Mouse (Mus musculus) thymus, adult 2 months (tissue): Measurements from ENCODE around the gene Sp1. TPM values are rescaled to one million over a fixed set of nuclear protein-coding genes. Genes with fewer than 3 reads are reported as not detected.

Experiments
- DNase-seq: peaks from one replicate; pipeline ENCODE4 v3.0.0; 2021
- H3K27ac ChIP-seq: fragments of 200-500 bp; 2 replicates; pipeline ENCODE4 v1.5.1; 2012; ENCODE audit warnings: low read length, control low read depth; ENCODE audit not compliant: control insufficient read depth, insufficient read depth
- H3K27me3 ChIP-seq: fragments of 200-500 bp; 2 replicates; pipeline ENCODE4 v1.6.1; 2012; ENCODE audit warnings: mild to moderate bottlenecking, low read length, moderate library complexity, mixed read lengths; ENCODE audit not compliant: control insufficient read depth, insufficient read depth
- H3K36me3 ChIP-seq: fragments of 200-500 bp; 2 replicates; pipeline ENCODE4 v1.6.1; 2012; ENCODE audit warnings: mild to moderate bottlenecking, low read length, moderate library complexity; ENCODE audit not compliant: control insufficient read depth, insufficient read depth
- H3K4me1 ChIP-seq: fragments of 200-500 bp; replicated peaks from 2 replicates; pipeline ENCODE4 v1.6.1; 2012; ENCODE audit warnings: low read length; ENCODE audit not compliant: control insufficient read depth, insufficient read depth
- H3K4me3 ChIP-seq: fragments of 200-500 bp; 2 replicates; pipeline ENCODE4 v1.5.1; 2012; ENCODE audit warnings: mild to moderate bottlenecking, low read length, control low read depth, moderate library complexity; ENCODE audit not compliant: control insufficient read depth, insufficient read depth
- CTCF ChIP-seq: fragments of 200-500 bp; IDR thresholded peaks from 2 replicates; pipeline ENCODE4 v1.5.1; 2012; ENCODE audit warnings: mild to moderate bottlenecking, control low read depth, low read length, moderate library complexity, borderline replicate concordance; ENCODE audit not compliant: control insufficient read depth, poor library complexity, insufficient read depth; ENCODE audit errors: extremely low read depth
- POLR2A ChIP-seq: fragments of 200-500 bp; IDR thresholded peaks from 2 replicates; pipeline ENCODE4 v1.6.1; 2012; ENCODE audit warnings: mild to moderate bottlenecking, low read length, control low read depth, moderate library complexity; ENCODE audit not compliant: control insufficient read depth, poor library complexity, insufficient read depth; ENCODE audit errors: extremely low read depth
- WGBS: fragments of 180-500 bp; shearing (Covaris S2); methylation state at CpG from one replicate; pipeline ENCODE4 v1.1.7; 2018; 5-methylcytosine and 5-hydroxymethylcytosine counted together
- polyA plus RNA-seq: library from polyadenylated mRNA; depleted of rRNA; stranded (reverse); fragments of >200 nt; gene quantifications from 2 replicates; pipeline ENCODE4 v1.2.3, GENCODE M21; 2012; rRNA removed

The Sp1 gene
- polyA plus RNA-seq: 45.0 and 52.1 TPM in 2 replicates

DNA sequence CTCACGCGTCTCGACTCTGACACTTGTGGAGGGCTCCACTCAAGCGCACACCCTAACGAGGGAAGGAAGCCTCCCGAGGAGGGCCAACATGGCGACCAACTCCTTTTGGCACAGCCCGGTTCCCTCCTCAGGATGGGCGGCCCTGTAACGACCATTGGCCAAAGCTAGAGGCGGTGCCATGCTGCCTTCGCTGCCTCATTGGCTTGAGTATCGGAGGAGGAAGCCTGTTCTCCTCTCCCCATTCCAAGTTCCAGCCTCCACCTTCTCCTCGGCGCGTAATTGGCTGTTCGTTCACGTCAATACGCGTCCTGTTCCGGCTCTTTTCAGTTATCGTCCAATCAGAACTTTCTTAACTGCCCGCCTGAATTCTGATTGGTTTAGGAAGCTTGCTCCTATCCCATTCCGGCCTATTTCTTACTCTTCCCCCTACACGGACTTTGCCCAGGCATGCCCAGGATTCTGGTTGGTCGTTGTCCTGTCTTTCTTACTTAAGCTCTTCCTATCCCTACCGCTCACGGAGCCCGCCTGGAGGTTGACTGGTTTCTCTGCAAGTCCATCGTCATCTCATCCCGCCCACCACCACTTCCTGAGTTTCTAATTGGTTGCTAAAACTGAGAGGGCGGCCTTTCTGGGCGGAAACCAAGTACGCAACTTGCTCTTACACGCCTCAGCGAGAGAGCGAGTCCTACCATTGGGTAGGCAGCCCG, at the start of gene Sp1:
TSS of gene Sp1 (plus strand) at position 655 of the 707 bp plus-strand sequence.
- TF ChIP-seq POLR2A (peak; percentile 99), CTCF (0 out of 2 replicates have a peak, but pooled peaks have one; percentile 38)
- Histone ChIP-seq H3K36me3 (peaks cover 31% of the 10 kb centered on the region), H3K27me3 (no peaks in the 10 kb centered on the region), H3K4me3 (peak within 1 kb of the TSS; percentile 65), H3K27ac (peak within 1 kb of the TSS; percentile 91), H3K4me1 (peaks cover 16% of the 10 kb centered on the region)
- WGBS: under 1% methylated on average over 38 of the region's 38 CpGs
- peak; percentile 98 for DNase-seq

GRCm38 (mm10) chr15:102356501-102357325, 49.2 kb upstream of the Sp1 start:
- peaks cover 20% of the 10 kb centered on the region for H3K27me3 ChIP-seq
- TF ChIP-seq POLR2A (no peak), CTCF (no peak)
- no peak for DNase-seq
- no peak overlapping the region for H3K4me3 ChIP-seq
- WGBS: 66% methylated on average over 16 of the region's 16 CpGs
- H3K27ac ChIP-seq: no peak overlapping the region
- peaks cover 21% of the 10 kb centered on the region for H3K4me1 ChIP-seq
- no peaks in the 10 kb centered on the region for H3K36me3 ChIP-seq

- H3K27me3 ChIP-seq: peaks cover 20% of the 10 kb centered on the region
- no peak overlapping the region for H3K27ac ChIP-seq
- H3K4me1 ChIP-seq: peaks cover 21% of the 10 kb centered on the region
- TF ChIP-seq CTCF (no peak), POLR2A (no peak)
- WGBS: 3% methylated on average over 25 of the region's 25 CpGs
- H3K36me3 ChIP-seq: no peaks in the 10 kb centered on the region
- no peak overlapping the region for H3K4me3 ChIP-seq
- peak; percentile 11 for DNase-seq
Observed at GRCm38 (mm10) chr15:102358126-102358525, 47.8 kb upstream of the Sp1 start.

DNA sequence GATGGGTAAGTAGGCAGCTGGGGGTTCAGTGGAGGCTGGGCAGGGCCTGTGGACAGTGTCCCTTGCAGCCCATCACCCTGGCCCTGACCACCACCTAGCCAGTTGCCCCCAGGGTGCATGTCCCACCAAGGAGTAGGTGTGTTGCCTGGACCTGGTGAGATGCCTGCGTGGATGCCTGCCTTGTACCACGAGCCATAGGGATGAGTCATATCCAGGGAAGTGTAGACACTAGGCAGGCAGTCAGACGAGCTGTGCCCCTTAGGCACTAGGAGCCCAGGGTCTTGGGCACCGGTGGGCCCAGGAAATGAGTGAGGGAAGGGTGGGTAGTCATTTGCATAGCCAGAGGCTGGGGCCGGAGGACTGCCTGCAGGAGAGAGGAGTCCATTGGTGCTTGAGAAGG, 47.1 kb upstream of the Sp1 start:
- no peaks in the 10 kb centered on the region for H3K36me3 ChIP-seq
- TF ChIP-seq CTCF (no peak), POLR2A (no peak)
- DNase-seq: no peak
- peaks cover 20% of the 10 kb centered on the region for H3K27me3 ChIP-seq
- peaks cover 21% of the 10 kb centered on the region for H3K4me1 ChIP-seq
- WGBS: 56% methylated on average over 5 of the region's 5 CpGs
- H3K4me3 ChIP-seq: no peak overlapping the region
- no peak overlapping the region for H3K27ac ChIP-seq

DNA sequence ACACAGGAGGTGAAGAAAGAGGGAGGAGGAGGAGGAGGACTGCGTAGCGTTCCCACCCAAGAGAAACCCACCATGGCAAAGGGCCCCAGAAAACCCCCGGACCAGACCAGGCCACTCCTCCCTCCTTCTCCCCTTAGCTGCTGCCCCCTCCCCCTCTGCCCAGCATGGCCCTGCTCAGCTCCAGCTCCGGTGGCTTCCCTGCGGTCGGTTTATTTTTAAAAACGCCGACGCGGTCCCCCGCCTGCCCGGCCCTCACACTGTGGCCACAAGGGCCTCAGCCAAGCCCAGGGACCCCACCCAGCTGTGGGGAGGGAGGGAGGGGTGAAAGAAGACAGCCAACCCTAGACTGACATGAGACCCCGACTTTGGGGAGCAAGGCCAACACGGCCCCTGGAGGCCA, 43.3 kb upstream of the Sp1 start:
- H3K27me3 ChIP-seq: peaks cover 8% of the 10 kb centered on the region
- TF ChIP-seq POLR2A (no peak), CTCF (no peak)
- no peaks in the 10 kb centered on the region for H3K36me3 ChIP-seq
- WGBS: 13% methylated on average over 14 of the region's 14 CpGs
- H3K4me1 ChIP-seq: peaks cover 8% of the 10 kb centered on the region; the same call in 1 of the 2 replicates
- no peak overlapping the region for H3K4me3 ChIP-seq
- no peak overlapping the region for H3K27ac ChIP-seq
- DNase-seq: no peak

GRCm38 (mm10) chr15:102364678-102365077, 41.3 kb upstream of the Sp1 start:
- no peak for TF ChIP-seq CTCF
- TF ChIP-seq POLR2A: no peak
- no peak overlapping the region for H3K27ac ChIP-seq
- WGBS: 97% methylated on average over 1 of the region's 1 CpGs
- no peaks in the 10 kb centered on the region for H3K4me1 ChIP-seq
- H3K27me3 ChIP-seq: peaks cover 2% of the 10 kb centered on the region
- DNase-seq: no peak
- H3K4me3 ChIP-seq: no peak overlapping the region
- no peaks in the 10 kb centered on the region for H3K36me3 ChIP-seq

DNA sequence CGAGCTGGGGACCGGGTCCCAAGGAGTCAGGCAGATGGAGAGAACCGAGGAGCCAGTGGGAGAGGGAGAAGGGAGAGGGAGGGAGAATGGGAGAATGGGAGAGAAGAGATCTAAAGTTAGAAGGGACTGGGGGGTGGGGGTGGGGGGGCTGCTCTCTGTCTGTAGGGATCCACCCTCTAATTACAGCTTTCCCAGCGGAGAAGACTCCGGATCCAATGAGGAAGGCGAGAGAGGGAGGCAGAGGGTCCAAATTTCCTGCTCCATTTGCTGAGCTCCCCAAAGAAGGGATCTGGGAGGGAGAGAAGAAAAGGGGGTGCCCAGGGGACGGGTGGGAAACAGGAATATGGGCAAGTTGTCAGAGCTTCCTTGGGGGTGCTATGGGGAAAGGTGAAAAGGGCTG, 39.7 kb upstream of the Sp1 start:
- TF ChIP-seq CTCF: no peak
- no peak for TF ChIP-seq POLR2A
- no peaks in the 10 kb centered on the region for H3K36me3 ChIP-seq
- DNase-seq: no peak
- no peak overlapping the region for H3K27ac ChIP-seq
- no peaks in the 10 kb centered on the region for H3K4me1 ChIP-seq
- 61% methylated on average over 7 of the region's 7 CpGs for WGBS
- H3K27me3 ChIP-seq: peaks cover 5% of the 10 kb centered on the region
- H3K4me3 ChIP-seq: no peak overlapping the region
